Comparison of ENCODE assay signal across 8 mouse cellular contexts in genomic region chr6:145022966-145023725, GRCm38 (mm10). TPM values are rescaled to one million over a fixed set of nuclear protein-coding genes. Genes with fewer than 3 reads are reported as not detected.
DNase-seq lines count a peak whose midpoint lies in the region; ATAC-seq and TF ChIP-seq lines count a peak whose summit lies in the region.

No protein-coding gene starts in this region.

- peak; percentile 56 for TF ChIP-seq CTCF in Patski (IDR thresholded peaks at IDR 0.05)
- TF ChIP-seq CTCF in embryonic fibroblast, embryonic 13.5 days (IDR thresholded peaks at IDR 0.05; ENCODE audit: borderline replicate concordance, insufficient read depth, low read length): peak; percentile 56; the same call in 1 of the 2 replicates

- POLR2A ChIA-PET in Patski (lab: Charles Lee): no interaction called here

- no peak for ATAC-seq in cerebellum, adult (ENCODE audit: insufficient number of reproducible peaks, low FRiP score, low TSS enrichment)
- ATAC-seq in liver, embryonic 11.5 days (replicated peaks; ENCODE audit: low FRiP score): no peak
- no peak for ATAC-seq in Patski

- H3K36me3 ChIP-seq in liver, embryonic 11.5 days (ENCODE audit: control insufficient read depth, insufficient read depth, low read length): no peaks in the 10 kb centered on the region

- DNase-seq in cerebellum, postnatal 14 days: peak; percentile 58 to 80
- DNase-seq in liver: peak; percentile 57
- DNase-seq in liver, embryonic 11.5 days (ENCODE audit: low spot score): no peak
- DNase-seq in Patski (ENCODE audit: low read depth, low spot score): no peak
- DNase-seq in retina, postnatal 7 days (ENCODE audit: low read depth, low spot score): peak; percentile 58
- DNase-seq in ovary, postnatal 14 days (ENCODE audit: low spot score): no peak

- H3K9ac ChIP-seq in liver, embryonic 11.5 days (ENCODE audit: low read depth, low read length): no peak overlapping the region

- no peaks in the 10 kb centered on the region for H3K27me3 ChIP-seq in liver, embryonic 11.5 days (replicated peaks; ENCODE audit: control insufficient read depth, insufficient read depth, low read length)
- H3K27me3 ChIP-seq in Patski: no peaks in the 10 kb centered on the region

- H3K4me2 ChIP-seq in liver, embryonic 11.5 days: no peak overlapping the region

- no peaks in the 10 kb centered on the region for H3K4me1 ChIP-seq in liver, embryonic 11.5 days (replicated peaks; ENCODE audit: control insufficient read depth, insufficient read depth, low read length)
- H3K4me1 ChIP-seq in embryonic fibroblast, embryonic 13.5 days (ENCODE audit: control insufficient read depth, insufficient read depth, low read length): no peaks in the 10 kb centered on the region

- WGBS in liver, embryonic 11.5 days: 70% methylated on average over 14 of the region's 14 CpGs

- in situ Hi-C loops in Patski (cut with MboI; ENCODE audit: low pct_unique_long_range_greater_than_20kb): no loop called here

- no peak overlapping the region for H3K27ac ChIP-seq in liver, embryonic 11.5 days (ENCODE audit: low read depth, low read length)
- no peak overlapping the region for H3K27ac ChIP-seq in embryonic fibroblast, embryonic 13.5 days (ENCODE audit: insufficient read depth, low read length)

- no peak for TF ChIP-seq POLR2A in embryonic fibroblast, embryonic 13.5 days (IDR thresholded peaks at IDR 0.05; ENCODE audit: low read depth, low read length)

- CTCF ChIA-PET in Patski (lab: Charles Lee): interaction anchor here (1.2 to 1.7 kb wide), 5 partner anchors 11 to 171 kb away, joined by 3 to 4 read pairs (median 3); no protein-coding TSS in a partner anchor

- no peaks in the 10 kb centered on the region for H3K9me3 ChIP-seq in liver, embryonic 11.5 days (ENCODE audit: control insufficient read depth, low read length)

- no peak overlapping the region for H3K4me3 ChIP-seq in liver, embryonic 11.5 days (ENCODE audit: low read depth, low read length)
- no peak overlapping the region for H3K4me3 ChIP-seq in embryonic fibroblast, embryonic 13.5 days (ENCODE audit: insufficient read depth, low read length)

RNA-seq across cellular contexts. Expression of gene Bcat1, which starts 52.8 kb away (rescaled TPM):
- polyA plus RNA-seq in liver, embryonic 11.5 days (2014; fragmentation: Nextera tagmentation; extraction: Ambion mirVana): 5.0 and 6.0 TPM in 2 replicates
- polyA plus RNA-seq in Patski (2021): 57.1 TPM
- polyA plus RNA-seq in embryonic fibroblast, embryonic 13.5 days (2011; ENCODE audit: insufficient read length, low read depth, missing spikeins): 143 and 166 TPM in 2 replicates

Comparison
In these comparisons a context has a peak if more than half of its experiments do, and no peak if none do; other contexts are left out.
1. DNase-seq: peak in cerebellum, postnatal 14 days (2 of 2), liver (single experiment) and retina, postnatal 7 days (single experiment); none in liver, embryonic 11.5 days (single experiment), Patski (single experiment) and ovary, postnatal 14 days (single experiment).